Mouse (Mus musculus): ENCODE measurements around the gene Btbd35f22.
"Not testable (repeated sequence)": the region's sequence is repeated elsewhere in the genome, so short reads cannot be mapped to it uniquely, and the experiment has no call there.

The Btbd35f22 gene

DNA sequence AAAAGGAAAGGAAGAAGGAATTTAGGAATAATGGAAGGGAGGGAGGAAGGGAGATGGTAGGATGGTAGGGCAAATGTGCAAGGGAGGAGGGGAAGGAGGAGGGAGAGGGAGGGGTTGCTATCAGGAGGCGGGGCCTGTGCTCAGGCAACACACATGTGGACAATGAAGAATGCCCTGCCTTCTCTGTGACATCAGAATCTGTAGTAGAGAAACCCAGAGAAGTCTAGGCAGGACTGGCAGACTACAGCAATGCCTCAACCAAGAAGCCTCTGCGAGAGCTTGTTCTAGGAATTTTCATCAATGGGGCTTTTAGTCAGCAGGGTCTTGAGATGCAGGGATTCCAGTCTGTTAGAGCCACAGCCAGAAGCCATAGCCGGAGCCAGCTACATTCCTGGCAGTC, at the start of gene Btbd35f22:
Gene Btbd35f22, plus strand, starts transcription at position 301 of the 400 bp plus-strand sequence.
- not testable (repeated sequence) for DNase-seq (ENCODE audit: low spot score in 2 of 2)

All from urinary bladder, adult 18-20 months (tissue).